Mouse (Mus musculus): ENCODE measurements around the gene Rbm20.

DNA sequence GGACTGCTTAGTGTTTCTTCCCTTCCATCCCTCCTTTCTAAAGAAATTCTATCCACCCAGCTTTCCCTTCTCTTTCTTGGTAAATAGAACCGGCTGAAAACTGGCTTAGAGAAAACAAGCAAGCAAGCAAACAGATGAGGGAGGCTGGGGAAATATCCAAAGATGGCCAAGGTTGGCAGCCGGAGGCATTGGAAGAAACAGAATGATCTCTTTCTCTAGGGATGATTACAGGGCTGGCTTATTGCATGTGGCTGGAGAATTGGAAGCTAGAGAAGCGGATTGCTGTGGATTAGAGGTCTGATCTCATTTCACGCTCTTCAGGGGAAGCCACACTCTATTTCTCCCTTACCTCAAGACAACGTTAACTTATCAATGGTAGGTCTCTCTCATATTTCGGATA is 198.1 kb downstream of the Rbm20 start:
- TF ChIP-seq CTCF (conservative IDR thresholded peaks at IDR 0.05; ENCODE audit: low read length) (no peak), NANOG (IDR thresholded peaks at IDR 0.05; ENCODE audit: borderline replicate concordance, low read length) (no peak)
